Mouse (Mus musculus): ENCODE measurements around the gene Tbc1d10a. TPM values are rescaled to one million over a fixed set of nuclear protein-coding genes. Genes with fewer than 3 reads are reported as not detected.
A peak's percentile ranks its signal among the peaks of the same experiment; 100 is the strongest.

Gene Tbc1d10a
- 22.4 and 23.0 TPM in 2 replicates for polyA plus RNA-seq (2014; fragmentation: Nextera tagmentation; extraction: Ambion mirVana)

GRCm38 (mm10) chr11:4186486-4187317 lies at the start of gene Tbc1d10a:
Gene Tbc1d10a, plus strand, starts transcription at chr11:4186789.
- no peaks in the 10 kb centered on the region for H3K9me3 ChIP-seq (ENCODE audit: control insufficient read depth, low read length)
- WGBS, result under 1% methylated on average over 70 of the region's 71 CpGs
- no peak within 1 kb of the TSS for H3K27ac ChIP-seq (ENCODE audit: low read depth, low read length)

GRCm38 (mm10) chr11:4138964-4139363 lies 47.6 kb upstream of the Tbc1d10a start:
- no peak overlapping the region for H3K4me3 ChIP-seq (ENCODE audit: low read depth, low read length)
- no peak overlapping the region for H3K4me2 ChIP-seq (ENCODE audit: low read depth, low read length, severe bottlenecking)
- no peaks in the 10 kb centered on the region for H3K9me3 ChIP-seq (ENCODE audit: control insufficient read depth, low read length)
- 68% methylated on average over 2 of the region's 2 CpGs for WGBS
- peaks cover 5% of the 10 kb centered on the region; the same call in 1 of the 2 replicates for H3K36me3 ChIP-seq (ENCODE audit: control insufficient read depth, insufficient read depth, low read length)
- no peaks in the 10 kb centered on the region for H3K4me1 ChIP-seq (replicated peaks; ENCODE audit: control insufficient read depth, insufficient read depth, low read length)
- no peak for ATAC-seq (replicated peaks; ENCODE audit: low FRiP score)
- no peak for DNase-seq (ENCODE audit: low spot score)
- no peaks in the 10 kb centered on the region for H3K27me3 ChIP-seq (ENCODE audit: control insufficient read depth, insufficient read depth, low read length)
- no peak overlapping the region for H3K27ac ChIP-seq (ENCODE audit: low read depth, low read length)
- no peak overlapping the region for H3K9ac ChIP-seq (ENCODE audit: low read length)

More at GRCm38 (mm10) chr11:4186486-4187317, at the start of gene Tbc1d10a:
- Histone ChIP-seq H3K36me3 (ENCODE audit: control insufficient read depth, insufficient read depth, low read length) (peaks cover 3% of the 10 kb centered on the region; the same call in 1 of the 2 replicates), H3K4me2 (ENCODE audit: low read depth, low read length, severe bottlenecking) (peak within 1 kb of the TSS; percentile 93), H3K9ac (ENCODE audit: low read length) (peak within 1 kb of the TSS; percentile 88), H3K4me3 (ENCODE audit: low read depth, low read length) (peak within 1 kb of the TSS; percentile 78), H3K27me3 (ENCODE audit: control insufficient read depth, insufficient read depth, low read length) (no peaks in the 10 kb centered on the region), H3K4me1 (replicated peaks; ENCODE audit: control insufficient read depth, insufficient read depth, low read length) (peaks cover 5% of the 10 kb centered on the region)
- ATAC-seq (replicated peaks; ENCODE audit: low FRiP score) (peak; percentile 100), DNase-seq (ENCODE audit: low spot score) (peak; percentile 99)

GRCm38 (mm10) chr11:4141505-4141904 lies 45.1 kb upstream of the Tbc1d10a start:
- Histone ChIP-seq H3K4me1 (replicated peaks; ENCODE audit: control insufficient read depth, insufficient read depth, low read length) (no peaks in the 10 kb centered on the region), H3K4me2 (ENCODE audit: low read depth, low read length, severe bottlenecking) (no peak overlapping the region), H3K9me3 (ENCODE audit: control insufficient read depth, low read length) (no peaks in the 10 kb centered on the region), H3K9ac (ENCODE audit: low read length) (no peak overlapping the region), H3K36me3 (ENCODE audit: control insufficient read depth, insufficient read depth, low read length) (peaks cover 5% of the 10 kb centered on the region; the same call in 1 of the 2 replicates), H3K27ac (ENCODE audit: low read depth, low read length) (no peak overlapping the region), H3K27me3 (ENCODE audit: control insufficient read depth, insufficient read depth, low read length) (no peaks in the 10 kb centered on the region), H3K4me3 (ENCODE audit: low read depth, low read length) (no peak overlapping the region)
- DNase-seq (ENCODE audit: low spot score) (no peak), ATAC-seq (replicated peaks; ENCODE audit: low FRiP score) (no peak)

DNA sequence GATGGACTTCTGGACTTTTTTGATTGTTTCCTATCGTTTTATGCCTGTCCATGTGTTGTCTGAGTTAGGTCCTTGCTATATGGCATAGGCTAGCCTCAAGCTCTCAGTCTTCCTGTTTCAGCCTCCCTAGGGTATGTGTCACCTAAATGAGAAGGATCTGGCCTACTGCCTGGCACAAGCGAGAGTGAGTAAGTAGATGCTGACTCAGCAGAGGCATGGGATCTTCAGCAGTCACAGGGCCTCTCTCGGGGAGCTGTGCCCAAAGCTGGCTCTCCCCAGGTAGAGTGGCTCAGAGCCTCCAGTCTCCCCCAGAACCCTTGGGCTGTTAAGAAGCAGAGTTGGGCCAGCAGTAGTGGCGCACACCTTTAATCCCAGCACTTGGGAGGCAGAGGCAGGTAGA lies 44.2 kb upstream of the Tbc1d10a start:
- no peak overlapping the region for H3K9ac ChIP-seq (ENCODE audit: low read length)
- peaks cover 5% of the 10 kb centered on the region; the same call in 1 of the 2 replicates for H3K36me3 ChIP-seq (ENCODE audit: control insufficient read depth, insufficient read depth, low read length)
- H3K4me1 ChIP-seq (replicated peaks; ENCODE audit: control insufficient read depth, insufficient read depth, low read length), result no peaks in the 10 kb centered on the region
- H3K4me2 ChIP-seq (ENCODE audit: low read depth, low read length, severe bottlenecking), result no peak overlapping the region
- H3K9me3 ChIP-seq (ENCODE audit: control insufficient read depth, low read length), result no peaks in the 10 kb centered on the region
- H3K4me3 ChIP-seq (ENCODE audit: low read depth, low read length), result no peak overlapping the region
- no peak for ATAC-seq (replicated peaks; ENCODE audit: low FRiP score)
- no peak for DNase-seq (ENCODE audit: low spot score)
- H3K27me3 ChIP-seq (ENCODE audit: control insufficient read depth, insufficient read depth, low read length), result no peaks in the 10 kb centered on the region
- WGBS, result 85% methylated on average over 4 of the region's 4 CpGs
- no peak overlapping the region for H3K27ac ChIP-seq (ENCODE audit: low read depth, low read length)

GRCm38 (mm10) chr11:4143281-4144062 lies 43.1 kb upstream of the Tbc1d10a start:
- 93% methylated on average over 21 of the region's 21 CpGs for whole genome bisulfite sequencing
- Histone ChIP-seq H3K27ac (ENCODE audit: low read depth, low read length) (no peak overlapping the region), H3K9ac (ENCODE audit: low read length) (no peak overlapping the region), H3K27me3 (ENCODE audit: control insufficient read depth, insufficient read depth, low read length) (no peaks in the 10 kb centered on the region), H3K4me1 (replicated peaks; ENCODE audit: control insufficient read depth, insufficient read depth, low read length) (no peaks in the 10 kb centered on the region), H3K9me3 (ENCODE audit: control insufficient read depth, low read length) (no peaks in the 10 kb centered on the region), H3K36me3 (ENCODE audit: control insufficient read depth, insufficient read depth, low read length) (peaks cover 5% of the 10 kb centered on the region; the same call in 1 of the 2 replicates), H3K4me2 (ENCODE audit: low read depth, low read length, severe bottlenecking) (no peak overlapping the region), H3K4me3 (ENCODE audit: low read depth, low read length) (no peak overlapping the region)
- DNase-seq (ENCODE audit: low spot score) (no peak), ATAC-seq (replicated peaks; ENCODE audit: low FRiP score) (no peak)

- Histone ChIP-seq H3K4me3 (ENCODE audit: low read depth, low read length) (no peak overlapping the region), H3K27me3 (ENCODE audit: control insufficient read depth, insufficient read depth, low read length) (no peaks in the 10 kb centered on the region), H3K9ac (ENCODE audit: low read length) (no peak overlapping the region), H3K36me3 (ENCODE audit: control insufficient read depth, insufficient read depth, low read length) (no peaks in the 10 kb centered on the region; the same call in 1 of the 2 replicates), H3K27ac (ENCODE audit: low read depth, low read length) (no peak overlapping the region), H3K9me3 (ENCODE audit: control insufficient read depth, low read length) (no peaks in the 10 kb centered on the region), H3K4me1 (replicated peaks; ENCODE audit: control insufficient read depth, insufficient read depth, low read length) (no peaks in the 10 kb centered on the region), H3K4me2 (ENCODE audit: low read depth, low read length, severe bottlenecking) (no peak overlapping the region)
- DNase-seq (ENCODE audit: low spot score), result no peak
- 77% methylated on average over 6 of the region's 6 CpGs for WGBS
- ATAC-seq (replicated peaks; ENCODE audit: low FRiP score), result no peak
Observed at GRCm38 (mm10) chr11:4146381-4146780, 40.2 kb upstream of the Tbc1d10a start.

GRCm38 (mm10) chr11:4147098-4147497 lies 39.5 kb upstream of the Tbc1d10a start:
- WGBS, result 89% methylated on average over 10 of the region's 10 CpGs
- H3K4me1 ChIP-seq (replicated peaks; ENCODE audit: control insufficient read depth, insufficient read depth, low read length), result no peaks in the 10 kb centered on the region
- DNase-seq (ENCODE audit: low spot score) (no peak), ATAC-seq (replicated peaks; ENCODE audit: low FRiP score) (no peak)
- no peak overlapping the region for H3K4me2 ChIP-seq (ENCODE audit: low read depth, low read length, severe bottlenecking)
- H3K27ac ChIP-seq (ENCODE audit: low read depth, low read length), result no peak overlapping the region
- H3K4me3 ChIP-seq (ENCODE audit: low read depth, low read length), result no peak overlapping the region
- H3K36me3 ChIP-seq (ENCODE audit: control insufficient read depth, insufficient read depth, low read length), result no peaks in the 10 kb centered on the region; the same call in 1 of the 2 replicates
- no peaks in the 10 kb centered on the region for H3K27me3 ChIP-seq (ENCODE audit: control insufficient read depth, insufficient read depth, low read length)
- no peak overlapping the region for H3K9ac ChIP-seq (ENCODE audit: low read length)
- no peaks in the 10 kb centered on the region for H3K9me3 ChIP-seq (ENCODE audit: control insufficient read depth, low read length)

- Histone ChIP-seq H3K9ac (ENCODE audit: low read length) (no peak overlapping the region), H3K9me3 (ENCODE audit: control insufficient read depth, low read length) (no peaks in the 10 kb centered on the region), H3K4me3 (ENCODE audit: low read depth, low read length) (no peak overlapping the region), H3K36me3 (ENCODE audit: control insufficient read depth, insufficient read depth, low read length) (no peaks in the 10 kb centered on the region; the same call in 1 of the 2 replicates), H3K4me2 (ENCODE audit: low read depth, low read length, severe bottlenecking) (no peak overlapping the region), H3K4me1 (replicated peaks; ENCODE audit: control insufficient read depth, insufficient read depth, low read length) (no peaks in the 10 kb centered on the region), H3K27ac (ENCODE audit: low read depth, low read length) (no peak overlapping the region), H3K27me3 (ENCODE audit: control insufficient read depth, insufficient read depth, low read length) (no peaks in the 10 kb centered on the region)
- ATAC-seq (replicated peaks; ENCODE audit: low FRiP score) (no peak), DNase-seq (ENCODE audit: low spot score) (no peak)
- 90% methylated on average over 5 of the region's 5 CpGs for WGBS
Observed at GRCm38 (mm10) chr11:4148120-4148519, 38.5 kb upstream of the Tbc1d10a start.

Data from forebrain, embryonic 11.5 days (tissue).